ENCODE assay signal across 8 mouse cellular contexts in genomic region chr13:100552009-100552368, GRCm38 (mm10). TPM values are rescaled to one million over a fixed set of nuclear protein-coding genes. Genes with fewer than 3 reads are reported as not detected.
DNase-seq lines count a peak whose midpoint lies in the region; ATAC-seq and TF ChIP-seq lines count a peak whose summit lies in the region.

No protein-coding gene starts in this region.

- TF ChIP-seq POLR2A in lung, adult 2 months (IDR thresholded peaks at IDR 0.05; ENCODE audit: borderline replicate concordance, extremely low read depth, low read depth, low read length) = no peak

- peak overlapping the region; percentile 100 for H3K4me2 ChIP-seq in heart, embryonic 16.5 days (ENCODE audit: low read depth, low read length)
- peak overlapping the region; percentile 67 for H3K4me2 ChIP-seq in liver, embryonic 16.5 days (ENCODE audit: low read depth, low read length)
- peak overlapping the region; percentile 91 for H3K4me2 ChIP-seq in stomach, postnatal 0 days (replicated peaks; ENCODE audit: low read depth)

- no peak for ATAC-seq in heart, embryonic 16.5 days (replicated peaks; ENCODE audit: extremely low read depth, insufficient read depth, low FRiP score)
- no peak for ATAC-seq in liver, embryonic 16.5 days (ENCODE audit: low read depth)
- no peak; the same call in 1 of the 2 replicates for ATAC-seq in stomach, postnatal 0 days (ENCODE audit: low FRiP score, low TSS enrichment)

- H3K4me1 ChIP-seq in lung, adult 2 months (ENCODE audit: control insufficient read depth, insufficient read depth, low read length) = peaks cover 5% of the 10 kb centered on the region; the same call in 1 of the 2 replicates
- peaks cover 10% of the 10 kb centered on the region for H3K4me1 ChIP-seq in heart, embryonic 16.5 days (ENCODE audit: control insufficient read depth, insufficient read depth, low read length)
- H3K4me1 ChIP-seq in liver, embryonic 16.5 days (ENCODE audit: control insufficient read depth, low read depth, low read length) = no peaks in the 10 kb centered on the region
- H3K4me1 ChIP-seq in stomach, postnatal 0 days (replicated peaks; ENCODE audit: control insufficient read depth, insufficient read depth) = no peaks in the 10 kb centered on the region

- no peak for TF ChIP-seq CTCF in lung, adult 2 months (IDR thresholded peaks at IDR 0.05; ENCODE audit: insufficient read depth, low read length)
- no peak for TF ChIP-seq CTCF in stomach, postnatal 0 days (IDR thresholded peaks at IDR 0.05; ENCODE audit: low read depth)

- no peaks in the 10 kb centered on the region for H3K36me3 ChIP-seq in heart, embryonic 16.5 days (ENCODE audit: control insufficient read depth, insufficient read depth)
- no peaks in the 10 kb centered on the region for H3K36me3 ChIP-seq in liver, embryonic 16.5 days (ENCODE audit: control insufficient read depth, insufficient read depth)
- no peaks in the 10 kb centered on the region for H3K36me3 ChIP-seq in stomach, postnatal 0 days (ENCODE audit: control insufficient read depth, insufficient read depth, low read length)

- peak overlapping the region; percentile 38 for H3K9ac ChIP-seq in heart, embryonic 16.5 days (ENCODE audit: low read length)
- H3K9ac ChIP-seq in liver, embryonic 16.5 days (ENCODE audit: low read depth, low read length) = peak overlapping the region; percentile 60
- peak overlapping the region; percentile 82 for H3K9ac ChIP-seq in stomach, postnatal 0 days (ENCODE audit: low read length)

- WGBS in lung, adult 2 months = under 1% methylated on average over 35 of the region's 35 CpGs
- WGBS in heart, embryonic 16.5 days = 0% methylated on average over 31 of the region's 35 CpGs
- WGBS in liver, embryonic 16.5 days (ENCODE audit: insufficient replicate concordance) = 0% methylated on average over 35 of the region's 35 CpGs
- WGBS in stomach, postnatal 0 days = 1% methylated on average over 34 of the region's 35 CpGs

- H3K27me3 ChIP-seq in heart, embryonic 16.5 days (ENCODE audit: control insufficient read depth, insufficient read depth, low read length) = peaks cover 34% of the 10 kb centered on the region
- H3K27me3 ChIP-seq in liver, embryonic 16.5 days (ENCODE audit: control insufficient read depth, insufficient read depth, low read depth, low read length) = peaks cover 41% of the 10 kb centered on the region
- peaks cover 7% of the 10 kb centered on the region; the same call in 1 of the 2 replicates for H3K27me3 ChIP-seq in stomach, postnatal 0 days (ENCODE audit: control insufficient read depth, insufficient read depth, low read length)

- no peaks in the 10 kb centered on the region for H3K9me3 ChIP-seq in heart, embryonic 16.5 days (replicated peaks; ENCODE audit: control insufficient read depth, low read length)
- no peaks in the 10 kb centered on the region for H3K9me3 ChIP-seq in liver, embryonic 16.5 days (replicated peaks; ENCODE audit: control insufficient read depth, low read length)
- H3K9me3 ChIP-seq in stomach, postnatal 0 days (ENCODE audit: control insufficient read depth, low read length) = no peaks in the 10 kb centered on the region

- peak; percentile 40 for DNase-seq in lung, adult 2 months
- no peak for DNase-seq in lung, adult 18-20 months
- peak; percentile 37 for DNase-seq in embryo, embryonic 11 days
- DNase-seq in stomach, postnatal 0 days (ENCODE audit: low spot score) = no peak
- DNase-seq in thymus, postnatal 0 days (ENCODE audit: low spot score) = no peak
- DNase-seq in cerebellum, adult 11 months = no peak

- peak overlapping the region; percentile 65 for H3K4me3 ChIP-seq in lung, adult 2 months (replicated peaks; ENCODE audit: extremely low read depth, low read depth, low read length)
- peak overlapping the region; percentile 60 for H3K4me3 ChIP-seq in heart, embryonic 16.5 days (ENCODE audit: low read length)
- H3K4me3 ChIP-seq in liver, embryonic 16.5 days (ENCODE audit: low read depth, low read length) = peak overlapping the region; percentile 65
- peak overlapping the region; percentile 68 for H3K4me3 ChIP-seq in stomach, postnatal 0 days (ENCODE audit: low read depth, low read length)

- H3K27ac ChIP-seq in heart, embryonic 16.5 days (ENCODE audit: low read length) = no peak overlapping the region
- peak overlapping the region; percentile 41; the same call in 1 of the 2 replicates for H3K27ac ChIP-seq in liver, embryonic 16.5 days (ENCODE audit: low read length)
- H3K27ac ChIP-seq in stomach, postnatal 0 days (replicated peaks) = peak overlapping the region; percentile 93

- no peak for TF ChIP-seq EP300 in stomach, postnatal 0 days (optimal IDR thresholded peaks at IDR 0.05)

RNA-seq across cellular contexts. Expression of gene Ocln, which starts 0.5 kb away (rescaled TPM):
- polyA plus RNA-seq in lung, adult 2 months (2012; rRNA removed) = 15.0 and 21.3 TPM in 2 replicates
- polyA plus RNA-seq in heart, embryonic 16.5 days (2015; fragmentation: Nextera tagmentation; extraction: Ambion mirVana) = 2.7 and 4.7 TPM in 2 replicates
- 12.9 and 15.1 TPM in 2 replicates for polyA plus RNA-seq in liver, embryonic 16.5 days (2015; fragmentation: Nextera tagmentation; extraction: Ambion mirVana)
- 65.7 and 66.0 TPM in 2 replicates for polyA plus RNA-seq in stomach, postnatal 0 days (2015; fragmentation: Nextera tagmentation; extraction: Ambion mirVana)
- polyA plus RNA-seq in thymus, postnatal 0 days (2015; fragmentation: Nextera tagmentation; extraction: Ambion mirVana) = 1.6 and 2.2 TPM in 2 replicates

RNA-seq across cellular contexts. Expression of gene Gtf2h2, which starts 59.6 kb away (rescaled TPM):
- polyA plus RNA-seq in lung, adult 2 months (2012; rRNA removed) = 16.9 and 17.2 TPM in 2 replicates
- polyA plus RNA-seq in heart, embryonic 16.5 days (2015; fragmentation: Nextera tagmentation; extraction: Ambion mirVana) = 42.0 and 44.3 TPM in 2 replicates
- 20.0 and 22.3 TPM in 2 replicates for polyA plus RNA-seq in liver, embryonic 16.5 days (2015; fragmentation: Nextera tagmentation; extraction: Ambion mirVana)
- 25.3 and 25.7 TPM in 2 replicates for polyA plus RNA-seq in stomach, postnatal 0 days (2015; fragmentation: Nextera tagmentation; extraction: Ambion mirVana)
- 57.3 and 64.3 TPM in 2 replicates for polyA plus RNA-seq in thymus, postnatal 0 days (2015; fragmentation: Nextera tagmentation; extraction: Ambion mirVana)

Comparison
In these comparisons a context has a peak if more than half of its experiments do, and no peak if none do; other contexts are left out.
1. DNase-seq: peak in lung, adult 2 months (single experiment) and embryo, embryonic 11 days (single experiment); none in lung, adult 18-20 months (0 of 2), stomach, postnatal 0 days (single experiment), thymus, postnatal 0 days (single experiment) and cerebellum, adult 11 months (single experiment).
2. Peak in every context shown above with its lines, with median percentiles within 50 percentile points of each other: H3K4me3 ChIP-seq, H3K4me2 ChIP-seq and H3K9ac ChIP-seq.